Mouse (Mus musculus) adrenal gland, adult 8-10 months (tissue): ENCODE data around the gene Msl1. TPM values are rescaled to one million over a fixed set of nuclear protein-coding genes. Genes with fewer than 3 reads are reported as not detected.
"Not testable (repeated sequence)": the region's sequence is repeated elsewhere in the genome, so short reads cannot be mapped to it uniquely, and the experiment has no call there.

Source experiments
- DNase-seq: peaks from one replicate; pipeline ENCODE4 v3.0.0; 2022
- total RNA-seq, 4 experiments: library from RNA; stranded (reverse); gene quantifications; 2 replicates each; pipeline ENCODE4 v1.2.4; 2022

Msl1 gene
- total RNA-seq, 4 experiments from 2014 or later, result 93.5 to 98.5 (median 93.7) TPM

DNA sequence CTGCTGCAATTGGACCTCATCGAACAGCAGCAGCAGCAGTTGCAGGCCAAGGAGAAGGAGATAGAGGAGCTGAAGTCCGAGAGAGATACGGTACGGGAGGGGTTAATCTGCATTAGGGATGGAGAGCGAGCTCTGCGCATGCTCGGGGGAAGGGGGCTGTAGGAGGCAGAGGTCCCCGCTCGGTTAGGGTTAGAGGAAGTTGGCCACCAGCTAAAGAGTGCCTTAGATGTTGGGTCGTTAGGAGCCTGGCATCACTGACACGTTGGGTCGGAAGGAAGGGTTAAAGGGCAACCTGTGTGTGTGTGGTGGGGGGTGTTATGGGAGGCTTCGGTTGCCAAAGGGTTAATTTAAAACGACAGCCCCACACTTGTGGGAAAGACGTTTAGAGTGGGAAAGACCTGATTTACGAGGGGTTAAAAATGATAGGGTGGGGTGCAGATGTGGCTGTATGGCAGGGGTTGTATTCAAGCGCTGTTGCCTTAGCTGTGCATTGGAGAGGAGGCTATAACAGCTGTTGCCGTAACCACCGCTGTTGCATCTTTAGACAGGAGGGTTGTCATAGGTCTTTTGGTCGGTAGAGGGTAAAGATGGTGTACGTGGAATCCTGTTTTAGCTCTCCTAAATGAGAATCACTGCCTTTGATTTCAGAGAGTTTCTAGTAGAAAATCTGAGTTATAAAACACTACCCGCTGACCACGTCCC, 1.4 kb downstream of the Msl1 start:
- DNase-seq, result peak; percentile 43

DNA sequence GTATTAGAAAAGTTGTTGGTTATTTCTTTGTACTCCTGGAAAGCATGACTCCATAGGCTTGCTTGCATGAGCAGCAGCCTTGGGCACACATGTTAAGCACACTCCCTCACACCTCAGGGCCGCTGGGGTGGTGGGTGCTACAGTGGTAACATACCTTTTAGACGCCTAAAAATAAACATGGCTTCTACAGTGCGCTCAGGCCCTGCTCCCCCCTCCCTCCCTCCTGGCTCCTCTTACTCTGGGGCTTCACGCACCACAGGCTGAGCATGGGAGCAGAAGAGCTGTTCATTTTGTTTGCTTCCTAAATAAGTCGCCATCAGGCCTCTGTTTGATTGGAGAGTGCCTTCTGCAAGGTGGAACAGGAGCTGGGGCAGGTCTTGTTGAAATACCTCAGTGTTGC, 2.0 kb downstream of the Msl1 start:
- DNase-seq, result no peak

DNA sequence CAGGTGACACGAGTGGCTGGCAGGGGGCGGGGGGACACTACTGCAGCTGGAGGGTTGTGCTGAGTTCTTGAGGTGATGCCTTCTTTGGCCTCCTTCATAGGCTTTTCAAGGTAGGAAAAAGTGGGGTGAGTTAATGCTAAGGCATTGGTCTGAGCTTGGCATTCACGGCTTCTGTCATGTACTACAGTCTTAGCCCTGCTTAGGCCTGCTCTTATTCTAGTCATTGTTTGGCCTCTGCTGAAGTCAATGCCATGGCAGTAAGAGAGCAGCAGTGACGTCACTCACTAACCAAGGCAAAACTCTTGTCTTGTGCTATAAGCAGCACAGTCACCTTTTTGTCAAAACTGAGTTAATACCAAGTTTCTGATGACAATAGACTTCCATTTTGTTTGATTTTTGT, 2.6 kb downstream of the Msl1 start:
- no peak for DNase-seq

DNA sequence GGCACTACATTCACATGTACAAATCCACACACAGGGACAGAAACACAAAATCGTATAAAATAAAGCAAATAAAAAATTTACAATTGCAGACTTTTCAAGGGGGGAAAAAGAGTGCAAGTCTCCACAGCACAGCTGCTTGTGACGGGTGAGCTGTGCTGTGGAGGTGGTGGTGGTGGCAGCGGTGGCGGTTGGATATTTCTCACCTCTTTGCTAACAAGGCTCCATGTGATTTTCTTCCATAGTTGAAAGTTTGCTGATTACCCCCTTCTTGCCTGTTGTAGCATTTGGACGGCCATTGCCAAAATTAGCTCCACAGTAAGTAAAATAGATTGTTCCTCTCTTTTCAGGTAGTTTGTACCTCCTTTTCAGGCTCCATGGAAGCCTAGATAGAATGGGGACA, 9.3 kb downstream of the Msl1 start, which contains the start of gene Casc3:
TSS of gene Casc3 (plus strand) at position 301 of the 400 bp plus-strand sequence.
- no peak for DNase-seq

DNA sequence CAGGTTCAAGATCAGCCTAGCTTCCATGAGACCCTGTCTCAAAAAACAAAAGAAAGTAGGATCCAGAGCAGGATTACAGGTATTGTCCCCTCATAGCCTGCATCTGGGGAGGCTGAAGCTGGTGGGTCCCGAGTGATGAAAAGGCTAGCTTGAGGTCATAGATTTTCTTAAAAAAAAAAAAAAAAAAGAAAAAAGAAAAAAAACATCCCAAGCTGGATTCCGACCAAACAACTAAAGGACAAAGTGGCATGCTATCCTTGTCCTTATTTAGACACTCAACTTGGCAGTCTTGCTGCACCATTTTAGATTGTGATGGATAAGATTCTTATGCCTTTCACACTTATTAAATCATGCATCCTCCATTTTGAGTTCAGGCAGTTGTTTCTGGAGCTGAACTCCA, 13.1 kb downstream of the Msl1 start:
- no peak for DNase-seq

DNA sequence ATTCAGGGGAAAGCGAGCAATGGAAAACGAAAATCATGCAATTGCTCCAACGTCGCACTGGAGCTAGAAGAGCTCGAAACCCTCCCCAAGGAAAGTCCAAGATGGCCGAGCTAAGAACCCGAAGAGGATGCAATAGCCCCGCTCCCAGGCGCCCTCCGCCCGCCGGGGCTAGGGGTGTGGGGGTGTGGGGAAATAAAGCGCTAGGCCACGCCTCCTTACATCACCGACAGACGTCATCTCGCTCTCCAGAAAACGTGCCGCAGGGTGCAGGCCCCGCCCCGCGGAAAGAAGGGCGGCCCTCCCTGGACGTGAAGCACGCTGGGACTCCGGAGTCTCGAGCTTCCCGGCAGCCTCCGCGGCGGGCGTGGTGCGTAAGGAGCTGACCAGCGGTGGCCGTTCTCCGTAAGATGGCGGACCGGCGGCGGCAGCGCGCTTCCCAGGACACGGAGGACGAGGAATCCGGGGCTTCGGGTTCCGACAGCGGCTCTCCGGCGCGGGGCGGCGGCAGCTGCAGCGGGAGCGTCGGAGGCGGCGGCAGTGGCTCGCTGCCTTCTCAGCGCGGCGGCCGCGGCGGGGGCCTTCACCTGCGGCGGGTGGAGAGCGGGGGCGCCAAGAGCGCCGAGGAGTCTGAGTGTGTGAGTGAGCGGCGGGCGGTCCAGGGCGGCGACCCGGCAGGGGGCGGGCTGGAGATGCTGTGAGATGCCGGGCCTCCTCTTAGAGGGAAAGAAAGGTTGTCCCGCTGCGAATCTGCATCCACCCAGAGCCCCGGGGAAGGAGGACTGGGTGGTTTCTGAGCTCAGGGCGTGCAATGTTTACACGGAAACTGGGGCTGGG, 14.4 kb downstream of the Msl1 start:
- peak; percentile 98 for DNase-seq

DNA sequence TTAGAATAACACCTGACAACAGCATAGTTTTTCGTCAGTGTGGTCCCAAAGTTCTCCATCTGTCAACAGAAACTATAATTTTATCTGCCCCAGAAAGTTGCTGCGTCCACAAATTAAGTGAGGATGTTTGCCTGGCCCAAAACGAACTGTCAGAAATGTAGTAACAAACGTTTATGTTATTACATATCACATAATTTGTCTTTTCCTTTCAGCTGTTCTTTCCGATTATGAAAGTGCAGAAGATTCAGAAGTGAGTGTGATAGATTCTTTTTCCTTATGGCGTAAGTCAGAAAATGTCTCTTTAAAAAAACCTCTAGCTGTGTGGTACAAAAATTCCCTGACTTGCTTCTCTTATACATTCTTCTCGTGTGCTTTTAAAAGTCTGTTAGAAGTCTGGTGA, 15.4 kb downstream of the Msl1 start:
- no peak for DNase-seq

DNA sequence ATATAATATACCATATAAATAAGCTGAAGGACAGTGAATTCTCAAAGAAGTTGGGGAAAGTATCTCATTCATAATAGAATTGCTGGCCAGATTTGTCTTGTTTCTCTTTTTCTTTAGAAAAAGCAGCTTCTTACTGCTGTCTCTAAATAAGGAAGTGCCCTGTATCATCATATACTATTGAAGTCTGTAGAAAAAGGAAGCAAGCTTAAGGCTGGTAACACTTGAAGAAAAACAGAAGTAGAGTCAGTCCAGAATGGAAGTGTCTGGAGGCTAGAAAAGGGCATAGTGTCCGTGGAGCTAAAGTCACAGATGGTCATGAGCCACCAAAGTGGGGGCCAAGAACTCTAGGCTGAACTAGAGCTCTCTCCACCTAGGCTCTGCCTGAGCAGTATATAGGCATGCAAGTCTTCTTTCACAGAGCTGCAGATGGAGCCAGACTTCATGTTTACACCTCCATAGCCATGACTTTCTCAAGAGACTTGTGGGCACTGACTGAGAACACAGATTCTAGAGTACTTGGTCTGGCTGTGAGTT, 21.5 kb downstream of the Msl1 start:
- DNase-seq, result no peak

DNA sequence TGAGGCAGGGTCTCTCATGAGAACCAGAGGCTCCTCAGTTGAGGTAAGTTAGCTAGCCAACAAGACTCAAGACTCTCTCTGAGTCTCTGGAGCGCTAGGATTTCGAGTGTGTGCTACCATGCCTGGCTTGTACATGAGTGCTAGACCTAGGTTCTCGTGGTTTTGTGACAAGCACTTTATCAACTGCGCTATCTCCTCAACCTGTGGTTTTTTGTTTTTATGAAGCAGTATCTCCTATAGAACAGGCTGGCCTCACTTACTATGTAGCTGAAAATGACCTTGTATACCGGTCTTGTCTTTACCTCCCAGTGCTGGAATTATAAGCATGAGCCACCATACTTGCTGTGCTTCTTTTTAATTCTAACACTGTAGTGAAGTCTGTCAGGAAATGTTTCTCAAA, 25.7 kb downstream of the Msl1 start:
- no peak for DNase-seq

DNA sequence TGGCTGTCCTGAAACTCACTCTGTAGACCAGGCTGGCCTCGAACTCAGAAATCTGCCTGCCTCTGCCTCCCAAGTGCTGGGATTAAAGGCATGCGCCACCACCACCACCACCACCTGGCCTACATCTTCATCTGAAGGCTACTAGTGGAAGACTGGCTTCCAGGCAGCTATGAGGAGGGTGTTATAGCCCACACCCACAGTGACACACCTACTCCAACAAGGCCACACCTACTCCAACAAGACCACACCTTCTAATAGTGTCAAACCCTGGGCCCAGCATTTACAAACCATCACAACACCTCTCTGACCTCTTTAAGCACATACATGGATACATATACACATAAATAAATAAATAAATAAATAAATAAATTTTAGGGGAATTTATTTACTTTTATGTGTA, 30.8 kb downstream of the Msl1 start:
- not testable (repeated sequence) for DNase-seq

DNA sequence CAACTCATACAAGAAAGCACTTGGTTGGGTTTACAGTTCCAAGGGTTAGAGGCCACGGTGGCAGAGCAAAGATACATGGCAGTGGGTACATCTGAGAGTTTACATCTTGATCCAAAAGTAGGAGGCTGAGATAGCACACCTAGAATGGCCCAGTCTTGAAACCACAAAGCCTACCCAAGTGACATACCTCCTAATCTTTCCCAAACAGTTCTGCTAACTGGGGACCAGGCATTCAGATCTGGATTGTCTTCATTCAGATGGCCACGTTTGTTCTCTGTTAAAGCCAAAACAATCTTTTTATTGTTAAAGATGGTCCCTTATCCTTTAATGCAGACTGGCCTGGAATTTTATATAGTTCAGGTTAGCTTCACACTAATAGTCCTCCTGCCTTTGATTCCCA, 32.6 kb downstream of the Msl1 start:
- DNase-seq, result no peak

DNA sequence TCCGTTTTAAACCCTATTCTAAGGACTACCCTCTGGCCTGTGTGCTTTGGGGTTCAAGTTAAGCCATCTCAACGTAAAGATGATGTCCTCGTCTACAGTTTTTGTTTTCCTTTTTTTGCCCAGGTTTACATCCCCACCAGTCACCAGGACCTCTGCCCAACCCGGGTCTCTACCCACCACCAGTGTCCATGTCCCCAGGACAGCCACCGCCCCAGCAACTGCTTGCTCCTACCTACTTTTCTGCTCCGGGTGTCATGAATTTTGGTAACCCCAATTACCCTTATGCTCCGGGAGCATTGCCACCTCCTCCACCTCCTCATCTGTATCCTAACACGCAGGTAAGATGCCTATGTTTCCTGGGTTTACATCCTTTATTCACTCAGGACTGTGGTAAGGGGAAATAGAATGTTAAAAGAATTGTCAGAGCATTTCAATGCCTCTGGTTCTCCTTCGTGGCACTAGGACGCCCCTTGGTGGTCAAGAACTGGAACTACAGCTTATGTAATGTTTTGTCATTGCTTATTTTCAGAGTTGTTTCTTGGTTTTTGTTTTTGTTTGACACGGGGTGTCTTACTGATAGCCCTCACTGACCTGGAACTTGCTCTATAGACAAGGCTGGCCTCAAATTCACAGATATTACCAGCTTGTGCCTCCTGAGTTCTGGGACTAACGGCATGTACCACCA, 33.9 kb downstream of the Msl1 start:
- no peak for DNase-seq

DNA sequence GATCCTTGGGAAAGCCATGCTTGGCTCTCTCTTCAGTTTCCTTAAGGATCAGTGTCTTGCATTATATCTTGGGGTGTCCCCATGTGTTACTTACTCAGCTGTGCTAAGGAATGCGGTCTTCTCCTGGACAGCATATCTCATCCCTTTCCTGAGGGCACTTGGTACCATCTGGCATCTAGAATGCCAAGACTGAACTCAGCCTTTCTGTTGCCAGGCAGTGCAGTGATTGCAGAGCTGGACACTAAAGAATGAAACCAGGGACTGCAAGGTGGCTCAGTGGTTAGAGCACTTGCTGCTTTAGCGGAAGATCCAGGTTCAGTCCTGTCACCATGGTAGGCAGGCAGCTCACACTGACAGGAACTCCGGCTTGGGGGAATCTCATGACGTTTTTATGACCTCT, 34.6 kb downstream of the Msl1 start:
- DNase-seq, result no peak

DNA sequence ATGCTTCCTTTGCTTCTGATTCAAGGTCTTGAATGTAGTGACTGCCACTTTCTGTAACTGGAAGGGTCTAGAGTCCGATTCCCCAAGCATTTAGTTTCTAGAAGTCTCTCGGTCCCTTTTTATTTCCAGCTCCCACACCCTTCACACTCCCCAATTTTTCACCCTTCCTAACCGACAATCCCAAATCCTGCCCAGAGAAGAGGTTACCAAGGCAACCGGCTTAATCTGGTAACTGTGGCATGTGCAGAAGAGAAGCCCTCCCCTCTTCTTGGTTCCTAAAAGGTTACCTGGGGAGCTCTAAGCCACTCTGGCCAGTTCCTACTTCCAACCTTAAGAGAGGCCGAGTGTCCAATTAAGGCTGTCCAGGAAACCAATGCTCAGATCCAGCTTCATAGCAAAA, 40.0 kb downstream of the Msl1 start:
- DNase-seq, result no peak

DNA sequence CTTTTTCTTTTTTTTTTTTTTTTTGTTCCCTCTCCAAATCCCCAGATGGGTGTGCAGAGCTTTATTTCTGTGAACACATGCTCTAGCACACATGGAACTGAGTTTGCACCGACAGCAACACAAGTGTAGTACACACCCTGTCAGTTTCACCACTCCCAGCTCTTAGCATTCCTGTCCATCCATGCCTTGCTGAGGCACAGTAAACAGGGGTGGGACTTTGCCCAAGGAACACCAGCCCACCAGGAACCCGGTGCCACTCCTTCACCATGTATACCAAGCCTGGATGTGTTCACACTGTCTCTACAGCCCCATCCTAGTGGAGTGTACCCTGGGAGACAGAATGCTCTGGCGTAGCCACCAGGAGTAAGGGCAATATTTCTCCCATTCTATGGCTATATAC, 40.4 kb downstream of the Msl1 start:
- no peak for DNase-seq

DNA sequence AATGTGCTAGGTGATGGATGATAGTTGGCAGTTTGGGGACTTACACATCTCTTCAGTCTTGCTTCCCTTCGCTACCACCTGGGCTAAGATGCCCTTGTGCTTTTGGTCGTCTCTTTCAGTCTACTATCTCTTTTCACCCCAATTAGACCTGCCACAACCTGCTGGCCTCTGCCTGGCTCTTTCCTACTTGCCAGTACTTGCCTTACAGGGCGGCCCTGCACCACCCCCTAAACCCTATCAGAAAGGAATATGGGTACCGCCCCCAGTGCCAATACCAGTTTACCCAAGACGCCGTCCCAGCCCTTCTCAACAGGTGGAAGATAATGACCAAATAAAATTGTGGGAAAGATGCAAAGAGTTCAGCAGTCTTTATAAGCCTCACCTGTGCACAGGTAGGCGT, 40.8 kb downstream of the Msl1 start:
- DNase-seq, result no peak

DNA sequence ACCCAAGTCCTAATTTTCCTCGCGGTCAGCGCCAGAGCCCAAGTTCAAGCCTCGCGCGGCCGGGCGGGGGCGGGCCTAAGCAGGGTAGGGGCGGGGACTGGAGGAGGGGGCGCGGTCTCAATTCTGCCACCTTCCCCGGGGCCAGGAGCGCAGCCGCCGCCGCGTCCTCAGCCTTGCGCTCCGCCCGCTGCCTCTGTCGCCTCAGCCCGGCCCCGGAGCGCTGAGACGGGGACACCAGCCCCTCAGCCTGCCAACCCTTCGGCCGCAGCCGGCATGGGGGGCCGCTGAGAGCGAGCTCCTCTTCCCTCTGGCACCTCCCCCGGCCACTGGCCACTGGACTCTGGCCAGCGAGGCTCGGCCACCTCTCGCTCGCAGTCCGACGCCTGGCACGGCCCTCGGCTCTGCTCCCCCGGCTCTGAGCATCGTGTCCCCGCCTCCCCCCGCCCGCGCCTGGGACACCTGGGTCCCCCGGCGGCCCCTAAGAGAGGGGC, 41.4 kb downstream of the Msl1 start, which contains the start of gene Rapgefl1:
TSS of gene Rapgefl1 (plus strand) at position 135 of the 491 bp plus-strand sequence.
- peak; percentile 58 for DNase-seq

DNA sequence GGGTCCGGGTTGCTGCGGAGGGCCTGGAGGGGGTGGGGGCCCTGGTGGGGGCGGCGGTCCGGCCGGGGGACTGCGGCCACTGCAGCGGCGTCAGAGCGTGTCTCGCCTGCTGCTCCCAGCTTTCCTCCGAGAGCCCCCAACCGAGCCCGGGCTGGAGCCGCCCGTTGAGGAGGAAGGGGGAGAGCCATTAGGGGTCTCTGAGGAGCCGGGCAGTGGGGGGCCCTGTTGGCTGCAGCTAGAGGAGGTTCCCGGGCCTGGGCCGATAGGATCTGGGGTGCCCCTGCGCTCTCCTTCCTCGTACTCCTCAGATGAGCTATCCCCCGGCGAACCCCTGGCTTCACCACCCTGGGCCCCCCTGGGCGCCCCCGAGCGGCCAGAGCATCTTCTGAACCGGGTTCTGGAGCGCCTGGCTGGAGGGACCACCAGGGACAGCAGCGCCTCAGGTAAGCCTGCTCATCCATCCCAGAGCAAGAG, 42.0 kb downstream of the Msl1 start:
- no peak for DNase-seq

DNA sequence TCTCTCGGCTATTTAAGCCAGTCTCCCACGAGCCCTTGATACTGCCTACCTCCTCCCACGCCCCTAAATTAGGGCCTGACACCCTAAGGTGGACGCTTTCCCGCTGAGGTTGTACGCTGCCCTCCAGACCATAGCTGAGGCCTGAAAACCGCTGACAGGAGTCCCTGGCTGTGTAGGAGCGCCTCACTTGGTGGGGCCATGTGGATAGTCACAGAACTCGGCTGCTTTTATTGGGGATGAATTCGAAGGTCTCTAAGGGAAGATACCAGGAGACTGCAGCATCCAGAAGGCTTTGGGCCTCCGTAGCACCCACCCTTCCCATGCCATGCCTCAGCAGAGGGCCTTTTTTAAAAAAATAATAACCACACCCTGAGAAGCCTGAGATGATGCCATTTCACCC, 42.6 kb downstream of the Msl1 start:
- DNase-seq, result no peak

DNA sequence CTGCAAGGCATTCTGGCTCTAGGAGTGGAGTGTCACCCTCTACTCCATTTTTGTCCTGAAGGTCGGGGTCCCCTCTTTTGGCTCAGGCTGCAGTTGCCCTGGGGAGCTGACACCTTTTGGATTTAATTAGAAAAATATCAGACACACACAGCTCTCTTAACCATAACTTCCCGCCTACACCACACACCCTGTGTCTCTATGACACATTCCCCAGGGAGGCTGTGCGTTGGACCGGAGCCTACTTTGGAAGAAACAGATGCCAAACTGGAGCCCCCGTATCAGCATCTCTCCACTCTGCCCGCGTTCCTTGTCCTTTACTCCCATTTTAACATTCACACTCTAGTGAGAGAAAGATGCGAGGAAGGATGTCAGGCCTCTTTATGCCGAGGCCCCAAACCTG, 43.2 kb downstream of the Msl1 start:
- no peak for DNase-seq

DNA sequence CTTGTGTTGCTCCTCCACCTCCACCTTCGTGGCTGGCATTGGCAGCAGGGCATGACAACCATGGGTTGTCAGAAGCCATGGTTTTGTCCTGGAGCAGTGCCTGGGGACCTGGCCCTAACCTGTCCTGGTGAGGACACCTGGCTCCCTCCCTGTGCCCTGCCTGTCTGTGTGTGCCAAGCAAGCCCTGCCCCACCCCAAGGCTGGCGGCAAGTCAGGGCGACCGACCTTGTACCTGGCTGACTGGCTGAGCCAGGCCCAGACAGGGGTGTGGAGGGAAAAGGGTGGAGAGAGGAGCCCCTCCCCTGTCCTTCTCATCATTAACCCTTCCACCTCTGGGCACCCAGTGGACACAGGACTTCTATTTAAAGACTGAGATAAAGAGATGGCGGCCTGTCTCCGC, 44.1 kb downstream of the Msl1 start:
- no peak for DNase-seq

DNA sequence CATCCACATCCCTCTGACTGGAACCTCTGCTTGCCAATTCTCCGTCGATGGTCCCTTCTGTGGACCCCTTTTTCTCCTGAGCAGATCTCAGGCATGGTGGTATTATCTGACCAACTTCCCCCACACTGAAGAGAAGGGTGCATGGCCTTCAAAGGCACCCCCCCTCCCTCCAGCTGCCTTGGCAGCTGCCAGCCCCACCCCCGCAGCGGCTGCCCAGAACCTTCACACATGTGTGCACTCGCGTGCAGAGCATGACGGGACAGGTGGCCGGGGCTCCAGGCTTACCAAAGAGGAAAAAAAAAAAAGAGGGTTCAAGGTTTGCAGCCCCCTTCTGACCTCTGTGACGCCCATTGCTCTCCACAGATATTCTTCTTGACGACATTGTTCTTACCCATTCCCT, 44.6 kb downstream of the Msl1 start:
- DNase-seq, result no peak

DNA sequence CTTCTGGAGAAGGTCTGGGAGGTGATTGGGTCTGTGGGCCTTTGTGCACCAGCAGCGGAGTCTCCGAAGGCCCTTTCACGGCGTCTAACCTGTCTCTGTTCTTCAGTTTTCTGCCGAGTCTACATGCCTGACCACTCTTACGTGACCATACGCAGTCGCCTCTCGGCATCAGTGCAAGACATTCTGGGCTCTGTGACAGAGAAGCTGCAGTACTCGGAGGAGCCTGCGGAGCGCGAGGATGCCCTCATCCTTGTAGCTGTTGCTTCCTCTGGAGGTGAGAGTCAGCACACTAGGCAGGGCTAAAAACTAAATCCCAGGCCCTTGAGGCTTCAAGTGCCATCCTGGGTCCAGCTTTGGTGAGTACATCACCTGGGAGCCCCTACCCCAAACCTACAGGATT, 50.7 kb downstream of the Msl1 start:
- DNase-seq, result no peak
